Mouse (Mus musculus) Patski (cell line): ENCODE data around the gene Bub3. TPM values are rescaled to one million over a fixed set of nuclear protein-coding genes. Genes with fewer than 3 reads are reported as not detected.

Source experiments
- ATAC-seq: fragments of 100-300 bp; one replicate; pipeline ENCODE4 v1.8.0; 2021
- CTCF ChIA-PET: fragments of 350-600 bp; sonication (Branson Sonifier 250); formaldehyde crosslinking; loops from one replicate; lab custom pipeline; 2022; ENCODE audit warnings: inconsistent platforms; lab: Charles Lee
- POLR2A ChIA-PET: fragments of 350-600 bp; sonication (Branson Sonifier 250); formaldehyde crosslinking; loops from one replicate; lab custom pipeline; 2022; ENCODE audit warnings: antibody characterized with exemption, inconsistent platforms; lab: Charles Lee
- DNase-seq: peaks from one replicate; pipeline ENCODE4 v3.0.0-alpha.2; 2011; ENCODE audit warnings: low read depth, low spot score
- H3K27me3 ChIP-seq: fragments of 371-371 bp; one replicate; pipeline ENCODE4 v1.5.1; 2021
- CTCF ChIP-seq: fragments of 100-300 bp; IDR thresholded peaks from one replicate; pipeline ENCODE4 v1.5.1; 2021
- in situ Hi-C: fragments of 300-500 bp; cut with MboI; formaldehyde crosslinking; loops from 3 replicates; pipeline ENCODE4 v1.11.1; 2018; ENCODE audit warnings: low pct_unique_long_range_greater_than_20kb, mixed read lengths
- polyA plus RNA-seq: library from polyadenylated mRNA; unstranded; gene quantifications from one replicate; pipeline ENCODE4 v1.2.3, GENCODE M21; 2021

The Bub3 gene
- polyA plus RNA-seq, 1 experiment from 2014 or later: 137 TPM

- DNase-seq (no peak), ATAC-seq (no peak)
- CTCF ChIA-PET: no interaction called here
- POLR2A ChIA-PET: interaction anchor here (0.5 kb wide), 2 partner anchors 15 to 302 kb away, joined by 3 to 4 read pairs; no protein-coding TSS in a partner anchor
- in situ Hi-C loops: no loop called here
- H3K27me3 ChIP-seq: peaks cover 70% of the 10 kb centered on the region
- TF ChIP-seq CTCF: no peak
Measured at GRCm38 (mm10) chr7:131546423-131546822, 13.6 kb upstream of the Bub3 start.

DNA sequence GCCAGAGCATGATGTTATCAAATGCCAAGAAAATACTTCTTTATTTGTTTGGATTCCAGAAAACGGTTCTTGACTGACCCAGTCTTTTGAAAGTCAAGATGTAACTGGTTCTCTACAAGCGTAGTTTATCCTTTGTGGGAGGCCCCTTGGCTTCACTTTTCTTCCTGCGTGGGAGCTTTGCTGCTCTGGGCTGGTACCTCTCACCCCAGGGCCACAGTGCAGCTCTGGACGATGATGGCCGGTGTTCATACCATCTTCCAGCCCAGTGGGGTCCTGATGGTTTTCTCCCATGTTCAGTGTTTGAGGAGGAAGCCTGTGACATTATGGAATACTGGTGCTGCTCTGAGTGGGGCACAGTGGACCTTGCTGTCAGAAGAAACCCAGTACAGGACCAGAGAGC lies 12.5 kb upstream of the Bub3 start:
- in situ Hi-C loops: no loop called here
- no peak for ATAC-seq
- peaks cover 61% of the 10 kb centered on the region for H3K27me3 ChIP-seq
- ChIA-PET CTCF (no interaction called here), POLR2A (no interaction called here)
- no peak for DNase-seq
- TF ChIP-seq CTCF: no peak

DNA sequence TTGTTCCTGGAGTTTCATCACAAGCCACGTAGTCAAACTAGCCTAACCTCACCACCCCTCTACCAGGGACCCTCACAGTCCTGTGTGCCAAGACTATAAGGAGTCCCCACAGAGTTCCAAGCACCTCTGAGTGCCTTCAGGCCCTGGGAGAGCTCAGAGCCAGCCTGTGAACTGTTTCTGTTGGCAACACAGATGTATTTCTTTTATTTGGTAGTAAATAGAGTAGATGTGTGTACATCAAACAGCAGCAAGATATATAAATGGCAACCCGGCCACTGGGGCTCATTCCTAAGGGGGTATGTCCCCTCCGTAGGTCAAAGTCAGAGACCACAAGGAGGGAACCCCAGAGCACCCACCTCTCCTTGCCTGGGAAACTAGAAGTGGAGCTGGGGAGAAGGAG lies 11.5 kb upstream of the Bub3 start, which contains the start of gene Hmx2:
Gene Hmx2, plus strand, starts transcription at position 301 of the 400 bp plus-strand sequence.
- peaks cover 66% of the 10 kb centered on the region for H3K27me3 ChIP-seq
- ATAC-seq (no peak), DNase-seq (no peak)
- CTCF ChIA-PET: no interaction called here
- in situ Hi-C loops: no loop called here
- no peak for TF ChIP-seq CTCF
- POLR2A ChIA-PET: no interaction called here

DNA sequence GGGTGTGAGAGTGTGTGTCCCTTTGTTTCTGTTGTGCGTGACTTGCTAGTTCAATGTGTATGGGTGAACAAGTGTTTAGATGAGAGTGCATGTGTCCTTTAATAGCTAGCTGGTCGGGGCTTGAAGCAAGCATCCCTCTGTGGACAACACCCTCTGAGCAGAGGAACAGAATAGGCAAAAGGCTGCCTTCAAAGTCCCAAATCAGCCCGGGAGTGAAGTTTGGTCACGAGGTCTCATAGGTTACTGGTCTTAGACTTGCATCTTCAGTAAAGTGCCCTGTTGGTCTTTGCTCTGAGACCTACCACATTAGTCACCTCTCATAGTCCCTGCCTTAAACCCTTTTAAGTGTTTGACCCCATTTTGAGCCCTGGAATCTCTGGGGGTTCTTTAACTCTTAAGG lies 8.6 kb upstream of the Bub3 start:
- DNase-seq (no peak), ATAC-seq (no peak)
- H3K27me3 ChIP-seq: peaks cover 48% of the 10 kb centered on the region
- TF ChIP-seq CTCF: no peak
- POLR2A ChIA-PET: no interaction called here
- CTCF ChIA-PET: interaction anchor here (2.3 kb wide), 1 partner anchor 13 kb away, joined by 4 read pairs; no protein-coding TSS in a partner anchor
- in situ Hi-C loops: loop anchor here (25.0 kb wide), 1 partner anchor 1011 kb away; no protein-coding TSS in a partner anchor

DNA sequence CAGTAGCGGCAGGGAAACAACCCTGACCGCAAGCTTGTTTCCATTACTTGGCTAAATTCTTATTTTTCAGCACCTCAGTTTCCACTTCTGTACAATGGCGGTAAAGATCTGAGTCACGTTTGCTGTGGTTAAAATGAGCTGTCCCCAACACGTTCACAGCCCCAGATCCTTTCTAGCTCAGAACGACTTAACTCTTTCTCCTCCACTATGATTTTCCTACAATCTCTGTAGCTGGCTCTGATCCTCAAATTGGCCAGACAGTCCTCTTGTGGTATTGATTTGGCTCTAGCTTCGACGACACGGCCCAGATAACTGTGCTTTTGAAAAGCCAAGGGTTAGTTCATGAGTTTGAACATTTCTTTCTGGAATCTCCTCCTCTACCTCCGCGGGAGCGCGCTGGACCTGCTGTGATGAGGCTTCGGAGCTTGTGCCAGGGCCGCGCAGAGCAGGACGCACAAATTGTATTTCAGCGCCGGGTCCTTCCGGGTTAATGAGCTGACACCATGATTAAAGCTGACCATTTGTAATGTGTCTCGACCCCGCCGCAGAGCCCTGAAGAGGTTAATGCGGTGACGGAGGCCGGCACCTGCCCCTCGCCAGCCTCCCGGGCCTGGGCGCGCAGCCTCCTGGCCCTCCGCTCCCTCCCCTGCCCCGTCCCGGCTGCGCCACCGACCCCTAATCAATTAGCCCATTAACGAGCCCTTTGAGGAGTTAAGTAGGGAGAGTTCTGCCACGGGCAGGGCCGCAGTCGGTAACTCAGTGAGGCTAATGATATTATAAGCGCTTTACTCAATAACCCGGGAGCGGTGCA lies 7.9 kb upstream of the Bub3 start:
- CTCF ChIA-PET: interaction anchor here (2.3 kb wide), 1 partner anchor 12 kb away, joined by 4 read pairs; no protein-coding TSS in a partner anchor
- no peak for TF ChIP-seq CTCF
- POLR2A ChIA-PET: no interaction called here
- in situ Hi-C loops: loop anchor here (25.0 kb wide), 1 partner anchor 1010 kb away; no protein-coding TSS in a partner anchor
- H3K27me3 ChIP-seq: peaks cover 47% of the 10 kb centered on the region
- DNase-seq (no peak), ATAC-seq (no peak)

GRCm38 (mm10) chr7:131552781-131553180 lies 7.2 kb upstream of the Bub3 start:
- ChIA-PET CTCF (interaction anchor here (2.3 kb wide), 1 partner anchor 12 kb away, joined by 4 read pairs; no protein-coding TSS in a partner anchor), POLR2A (no interaction called here)
- H3K27me3 ChIP-seq: peaks cover 40% of the 10 kb centered on the region
- DNase-seq (no peak), ATAC-seq (no peak)
- no peak for TF ChIP-seq CTCF
- in situ Hi-C loops: loop anchor here (25.0 kb wide), 1 partner anchor 1010 kb away; no protein-coding TSS in a partner anchor

DNA sequence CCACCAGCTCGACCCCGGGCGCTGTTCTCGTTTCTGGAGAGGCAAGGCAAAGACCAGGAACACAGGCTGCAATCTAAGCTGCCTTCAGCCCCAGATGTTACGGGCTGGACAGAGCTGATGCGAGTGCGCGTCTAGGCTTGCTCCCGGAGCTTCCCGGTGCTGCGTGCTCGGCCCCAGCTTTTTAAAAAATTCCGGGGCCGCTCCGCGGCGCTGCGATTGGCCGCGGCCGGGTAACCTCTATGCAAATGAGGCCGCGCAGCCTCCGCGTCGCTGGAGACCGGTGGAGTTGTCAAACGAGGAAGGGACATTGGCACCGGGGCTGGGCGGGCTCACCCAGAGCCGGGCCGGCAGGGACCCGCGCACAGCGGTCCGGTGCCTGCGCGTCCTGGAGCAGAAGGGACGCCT lies 6.2 kb upstream of the Bub3 start:
- TF ChIP-seq CTCF: no peak
- POLR2A ChIA-PET: no interaction called here
- in situ Hi-C loops: loop anchor here (25.0 kb wide), 1 partner anchor 1009 kb away; no protein-coding TSS in a partner anchor
- H3K27me3 ChIP-seq: peaks cover 36% of the 10 kb centered on the region
- ATAC-seq (peak; percentile 77), DNase-seq (no peak)
- CTCF ChIA-PET: no interaction called here

DNA sequence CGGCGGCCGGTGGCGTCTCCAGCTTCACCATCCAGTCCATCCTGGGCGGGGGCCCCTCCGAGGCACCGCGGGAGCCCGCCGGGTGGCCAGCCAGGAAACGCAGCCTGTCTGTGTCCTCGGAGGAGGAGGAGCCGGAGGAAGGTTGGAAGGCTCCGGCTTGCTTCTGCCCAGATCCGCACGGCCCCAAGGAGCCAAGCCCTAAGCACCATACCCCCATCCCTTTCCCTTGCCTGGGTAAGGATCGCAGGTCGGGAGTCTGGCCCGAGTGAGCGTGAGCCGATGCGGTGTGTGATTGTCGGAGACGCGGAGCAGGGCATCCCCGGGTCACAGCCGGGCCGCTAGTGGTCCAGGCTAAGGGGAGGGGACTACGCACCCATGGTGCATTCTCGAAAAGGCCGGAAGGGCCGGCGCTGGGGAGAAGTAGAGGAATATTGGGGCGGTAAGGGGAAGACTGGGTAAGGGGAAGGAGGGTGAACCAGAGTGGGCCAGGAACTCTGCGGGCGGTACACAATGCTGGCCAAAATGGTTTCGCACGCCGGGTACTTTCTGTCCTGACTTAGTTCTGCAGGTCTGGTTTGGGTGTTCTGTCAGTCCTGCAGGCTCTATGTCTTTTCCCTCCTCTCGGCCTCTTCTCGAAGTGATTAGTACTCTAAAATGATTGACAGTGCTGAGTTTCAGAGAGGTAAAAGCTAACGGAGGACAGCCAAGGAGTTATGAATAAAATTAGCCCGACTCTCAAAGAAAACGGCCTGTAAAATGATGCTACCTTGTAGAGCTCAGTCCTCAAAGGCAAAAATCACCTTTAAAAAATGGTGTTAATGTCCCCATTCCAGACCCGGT lies 5.5 kb upstream of the Bub3 start:
- in situ Hi-C loops: loop anchor here (25.0 kb wide), 1 partner anchor 1008 kb away; no protein-coding TSS in a partner anchor
- TF ChIP-seq CTCF: no peak
- H3K27me3 ChIP-seq: peaks cover 32% of the 10 kb centered on the region
- DNase-seq (no peak), ATAC-seq (peak; percentile 19)
- ChIA-PET CTCF (no interaction called here), POLR2A (no interaction called here)

DNA sequence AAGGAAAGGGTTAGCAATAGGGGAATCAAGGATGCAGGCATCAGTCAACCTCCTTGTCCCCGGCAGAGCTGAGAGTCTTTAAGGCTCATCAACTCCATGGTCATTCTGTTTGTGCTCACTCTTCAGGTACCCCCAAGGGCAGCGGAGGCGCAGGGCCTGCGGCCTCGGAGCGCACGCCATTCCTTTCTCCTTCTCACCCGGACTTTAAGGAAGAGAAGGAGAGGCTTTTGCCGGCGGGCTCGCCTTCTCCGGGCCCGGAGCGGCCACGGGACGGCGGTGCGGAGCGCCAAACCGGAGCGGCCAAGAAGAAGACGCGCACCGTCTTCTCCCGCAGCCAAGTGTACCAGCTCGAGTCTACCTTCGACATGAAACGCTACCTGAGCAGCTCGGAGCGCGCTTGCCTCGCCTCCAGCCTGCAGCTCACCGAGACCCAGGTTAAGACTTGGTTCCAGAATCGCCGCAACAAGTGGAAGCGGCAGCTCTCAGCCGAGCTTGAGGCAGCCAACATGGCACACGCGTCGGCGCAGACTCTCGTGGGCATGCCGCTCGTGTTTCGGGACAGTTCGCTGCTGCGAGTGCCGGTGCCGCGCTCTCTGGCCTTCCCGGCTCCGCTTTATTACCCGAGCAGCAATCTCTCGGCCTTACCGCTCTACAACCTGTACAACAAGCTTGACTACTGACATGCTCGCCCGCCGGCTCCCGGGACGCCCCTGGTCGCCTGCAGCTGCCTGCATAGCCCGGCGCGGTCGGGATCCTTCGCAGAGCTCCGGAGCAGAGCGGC lies 4.5 kb upstream of the Bub3 start:
- CTCF ChIA-PET: no interaction called here
- TF ChIP-seq CTCF: no peak
- DNase-seq (no peak), ATAC-seq (no peak)
- in situ Hi-C loops: loop anchor here (25.0 kb wide), 1 partner anchor 1007 kb away; no protein-coding TSS in a partner anchor
- peaks cover 23% of the 10 kb centered on the region for H3K27me3 ChIP-seq
- POLR2A ChIA-PET: no interaction called here

DNA sequence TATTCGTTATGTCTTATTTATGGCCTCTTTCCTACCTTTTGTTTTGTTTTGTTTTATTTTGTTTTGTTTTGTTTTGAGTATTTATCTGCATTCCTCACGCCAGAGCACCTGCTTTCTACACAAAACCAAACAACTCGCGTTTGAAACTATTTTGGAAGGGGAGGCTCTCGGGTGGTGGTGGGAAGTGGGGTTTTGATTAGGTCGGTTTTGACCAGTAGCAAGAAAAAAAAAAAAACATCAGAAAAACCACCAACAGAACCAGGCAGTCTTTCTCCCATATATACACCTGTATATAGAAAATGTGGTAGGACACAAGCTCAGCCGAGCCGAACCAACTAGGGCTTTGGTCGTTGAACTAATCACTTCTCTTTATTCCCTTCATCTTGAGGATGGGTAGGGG lies 3.9 kb upstream of the Bub3 start:
- POLR2A ChIA-PET: no interaction called here
- DNase-seq (no peak), ATAC-seq (no peak)
- in situ Hi-C loops: loop anchor here (25.0 kb wide), 1 partner anchor 1006 kb away; no protein-coding TSS in a partner anchor
- CTCF ChIA-PET: no interaction called here
- TF ChIP-seq CTCF: no peak
- peaks cover 17% of the 10 kb centered on the region for H3K27me3 ChIP-seq
